Mouse (Mus musculus) bone marrow, adult 2 months (tissue): ENCODE data around the gene Olfr554.

ENCODE experiments used
- CTCF ChIP-seq: fragments of 200-500 bp; IDR thresholded peaks from 2 replicates; pipeline ENCODE4 v1.5.1; 2011; ENCODE audit warnings: low read length, control low read depth; ENCODE audit not compliant: control insufficient read depth, insufficient read depth
- POLR2A ChIP-seq: fragments of 200-500 bp; IDR thresholded peaks from 2 replicates; pipeline ENCODE4 v1.6.1; 2011; ENCODE audit warnings: low read depth, mild to moderate bottlenecking, control low read depth, low read length, borderline replicate concordance; ENCODE audit not compliant: control insufficient read depth

DNA sequence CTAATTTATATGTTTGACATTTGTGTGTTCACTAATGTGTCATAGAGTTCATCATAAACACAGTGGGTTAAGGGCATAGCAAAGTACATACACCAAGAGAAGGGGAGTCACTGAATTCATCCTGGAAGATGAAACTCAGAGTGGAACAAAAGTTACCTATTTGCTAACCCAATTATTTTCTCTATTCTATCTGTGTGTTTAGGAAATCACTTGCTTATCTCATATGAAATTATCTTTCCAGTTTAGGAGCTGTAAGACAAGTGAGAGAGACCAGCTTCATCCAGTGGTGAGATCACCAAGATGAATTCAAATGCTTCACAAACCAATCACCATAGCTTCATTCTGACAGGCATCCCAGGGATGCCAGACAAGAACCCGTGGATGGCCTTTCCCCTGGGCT, 20.3 kb downstream of the Olfr554 start, which contains the start of gene Olfr555:
- TF ChIP-seq POLR2A (no peak), CTCF (no peak)
